10 mouse cellular contexts compared by ENCODE assay signal in genomic region chr7:78883016-78883725, GRCm38 (mm10). TPM values are rescaled to one million over a fixed set of nuclear protein-coding genes. Genes with fewer than 3 reads are reported as not detected.
DNase-seq lines count a peak whose midpoint lies in the region; ATAC-seq lines count a peak whose summit lies in the region.
"Had no signal": no experiment of that assay in that cellular context is flagged by ENCODE, and none has a peak within 500 bp of the region (broad histone marks: within the 10 kb centered on the region; RNA-seq: fewer than 3 reads in every experiment).

No protein-coding gene starts in this region.

- peaks cover 43% of the 10 kb centered on the region for H3K27me3 ChIP-seq in kidney, embryonic 14.5 days (ENCODE audit: control insufficient read depth, insufficient read depth, low read length)
- H3K27me3 ChIP-seq in embryonic facial prominence, embryonic 11.5 days (ENCODE audit: control insufficient read depth, insufficient read depth, low read length): peaks cover 17% of the 10 kb centered on the region
- H3K27me3 ChIP-seq in intestine, embryonic 14.5 days (replicated peaks; ENCODE audit: control insufficient read depth, insufficient read depth, low read length): peaks cover 57% of the 10 kb centered on the region
- peaks cover 4% of the 10 kb centered on the region; the same call in 1 of the 2 replicates for H3K27me3 ChIP-seq in neural tube, embryonic 13.5 days

- DNase-seq in kidney, postnatal 14 days: no peak
- DNase-seq in embryonic facial prominence, embryonic 11.5 days (ENCODE audit: low spot score): peak; percentile 46
- no peak for DNase-seq in intestine, embryonic 14.5 days (ENCODE audit: low spot score)
- DNase-seq in cerebellum, postnatal 36 days: no peak
- DNase-seq in spleen, postnatal 36 days (ENCODE audit: low spot score in 2 of 2): no peak
- DNase-seq in gastrocnemius, postnatal 14 days: no peak
- DNase-seq: cerebellum, adult 18-20 months; kidney, adult 8-10 months had no signal

- H3K27ac ChIP-seq in kidney, embryonic 14.5 days (ENCODE audit: low read depth, low read length): no peak overlapping the region
- H3K27ac ChIP-seq in embryonic facial prominence, embryonic 11.5 days (replicated peaks; ENCODE audit: low read depth, low read length): no peak overlapping the region
- H3K27ac ChIP-seq in intestine, embryonic 14.5 days (ENCODE audit: low read depth): no peak overlapping the region
- peak overlapping the region; percentile 89 for H3K27ac ChIP-seq in neural tube, embryonic 13.5 days (replicated peaks)

- intact Hi-C loops in gastrocnemius, postnatal 14 days (cut with DNase I; ENCODE audit: low total_unique reads): no loop called here

- 1% methylated on average over 30 of the region's 34 CpGs for WGBS in kidney, embryonic 14.5 days
- 1% methylated on average over 34 of the region's 34 CpGs for WGBS in embryonic facial prominence, embryonic 11.5 days
- WGBS in intestine, embryonic 14.5 days: 2% methylated on average over 34 of the region's 34 CpGs
- WGBS in neural tube, embryonic 13.5 days: under 1% methylated on average over 34 of the region's 34 CpGs

- peak overlapping the region; percentile 36; the same call in 1 of the 2 replicates for H3K4me2 ChIP-seq in kidney, embryonic 14.5 days (replicated peaks; ENCODE audit: low read depth, low read length)
- peak overlapping the region; percentile 55 for H3K4me2 ChIP-seq in embryonic facial prominence, embryonic 11.5 days (ENCODE audit: low read depth, low read length)
- H3K4me2 ChIP-seq in intestine, embryonic 14.5 days (ENCODE audit: low read length): peak overlapping the region; percentile 40
- peak overlapping the region; percentile 61 for H3K4me2 ChIP-seq in neural tube, embryonic 13.5 days

- H3K36me3 ChIP-seq in kidney, embryonic 14.5 days (ENCODE audit: control insufficient read depth, insufficient read depth, low read length): no peaks in the 10 kb centered on the region
- no peaks in the 10 kb centered on the region for H3K36me3 ChIP-seq in embryonic facial prominence, embryonic 11.5 days (replicated peaks; ENCODE audit: control insufficient read depth, insufficient read depth, low read depth, low read length)
- H3K36me3 ChIP-seq in intestine, embryonic 14.5 days (ENCODE audit: control insufficient read depth, insufficient read depth, low read length): no peaks in the 10 kb centered on the region
- no peaks in the 10 kb centered on the region for H3K36me3 ChIP-seq in neural tube, embryonic 13.5 days

- no peaks in the 10 kb centered on the region for H3K9me3 ChIP-seq in kidney, embryonic 14.5 days (ENCODE audit: control insufficient read depth, low read length)
- H3K9me3 ChIP-seq in embryonic facial prominence, embryonic 11.5 days (replicated peaks; ENCODE audit: control insufficient read depth, low read length): no peaks in the 10 kb centered on the region
- no peaks in the 10 kb centered on the region for H3K9me3 ChIP-seq in intestine, embryonic 14.5 days (ENCODE audit: control insufficient read depth, low read length)
- H3K9me3 ChIP-seq in neural tube, embryonic 13.5 days: no peaks in the 10 kb centered on the region

- no peak for ATAC-seq in kidney, embryonic 14.5 days (ENCODE audit: low FRiP score, low TSS enrichment)
- ATAC-seq in embryonic facial prominence, embryonic 11.5 days (replicated peaks; ENCODE audit: insufficient number of reproducible peaks, low FRiP score, low TSS enrichment, low read depth): no peak
- peak; percentile 29; the same call in 1 of the 2 replicates for ATAC-seq in intestine, embryonic 14.5 days (replicated peaks; ENCODE audit: low FRiP score, low TSS enrichment, low read depth)
- 0 out of 2 replicates have a peak, but pooled peaks have one; percentile 9 for ATAC-seq in neural tube, embryonic 13.5 days (ENCODE audit: low read depth)

- H3K9ac ChIP-seq in kidney, embryonic 14.5 days (ENCODE audit: low read depth, low read length): peak overlapping the region; percentile 34; the same call in 1 of the 2 replicates
- peak overlapping the region; percentile 28 for H3K9ac ChIP-seq in embryonic facial prominence, embryonic 11.5 days (replicated peaks; ENCODE audit: low read length)
- no peak overlapping the region for H3K9ac ChIP-seq in intestine, embryonic 14.5 days (ENCODE audit: low read length)
- peak overlapping the region; percentile 86 for H3K9ac ChIP-seq in neural tube, embryonic 13.5 days

- peak overlapping the region; percentile 29 for H3K4me3 ChIP-seq in kidney, embryonic 14.5 days (ENCODE audit: low read length)
- peak overlapping the region; percentile 29 for H3K4me3 ChIP-seq in embryonic facial prominence, embryonic 11.5 days (ENCODE audit: low read depth, low read length)
- H3K4me3 ChIP-seq in intestine, embryonic 14.5 days (ENCODE audit: low read depth, low read length): peak overlapping the region; percentile 28; the same call in 1 of the 2 replicates
- H3K4me3 ChIP-seq in neural tube, embryonic 13.5 days: peak overlapping the region; percentile 56

- H3K4me1 ChIP-seq in kidney, embryonic 14.5 days (ENCODE audit: control insufficient read depth, insufficient read depth, low read length): 0 out of 2 replicates have a peak, but pooled peaks cover 13% of the 10 kb centered on the region
- H3K4me1 ChIP-seq in embryonic facial prominence, embryonic 11.5 days (ENCODE audit: control insufficient read depth, insufficient read depth, low read length): peaks cover 5% of the 10 kb centered on the region; the same call in 1 of the 2 replicates
- H3K4me1 ChIP-seq in intestine, embryonic 14.5 days (replicated peaks; ENCODE audit: control insufficient read depth, insufficient read depth, low read length): peaks cover 10% of the 10 kb centered on the region
- peaks cover 58% of the 10 kb centered on the region for H3K4me1 ChIP-seq in neural tube, embryonic 13.5 days (replicated peaks)

RNA-seq across cellular contexts. Expression of gene Aen, which starts 12.5 kb away (rescaled TPM):
- 31.7 and 36.3 TPM in 2 replicates for polyA plus RNA-seq in kidney, embryonic 14.5 days (2014; fragmentation: Nextera tagmentation; extraction: Ambion mirVana)
- 38.1 and 38.8 TPM in 2 replicates for polyA plus RNA-seq in embryonic facial prominence, embryonic 11.5 days (2014; fragmentation: Nextera tagmentation; extraction: Ambion mirVana)
- 34.2 and 37.4 TPM in 2 replicates for polyA plus RNA-seq in intestine, embryonic 14.5 days (2014; fragmentation: Nextera tagmentation; extraction: Ambion mirVana)
- 43.8 and 47.9 TPM in 2 replicates for polyA plus RNA-seq in neural tube, embryonic 13.5 days (2015; fragmentation: Nextera tagmentation; extraction: Ambion mirVana)
- total RNA-seq in gastrocnemius, postnatal 14 days (2021): 10 to 100 TPM; 23.2 to 27.5 TPM

RNA-seq across cellular contexts. Expression of gene Isg20, which starts 30.1 kb away (rescaled TPM):
- polyA plus RNA-seq in kidney, embryonic 14.5 days (2014; fragmentation: Nextera tagmentation; extraction: Ambion mirVana): 0.96 and 1.3 TPM in 2 replicates
- polyA plus RNA-seq in embryonic facial prominence, embryonic 11.5 days (2014; fragmentation: Nextera tagmentation; extraction: Ambion mirVana): 0.61 TPM in 1 of 2 replicates, not detected in the other
- 1.4 and 3.2 TPM in 2 replicates for polyA plus RNA-seq in intestine, embryonic 14.5 days (2014; fragmentation: Nextera tagmentation; extraction: Ambion mirVana)
- 0.45 TPM in 1 of 2 replicates, not detected in the other for polyA plus RNA-seq in neural tube, embryonic 13.5 days (2015; fragmentation: Nextera tagmentation; extraction: Ambion mirVana)
- total RNA-seq in gastrocnemius, postnatal 14 days (2021): 1 to 10 TPM; 1.0 to 1.2 TPM

RNA-seq across cellular contexts. Expression of gene Det1, which starts 36.1 kb away (rescaled TPM):
- 19.6 and 23.3 TPM in 2 replicates for polyA plus RNA-seq in kidney, embryonic 14.5 days (2014; fragmentation: Nextera tagmentation; extraction: Ambion mirVana)
- 24.5 and 26.8 TPM in 2 replicates for polyA plus RNA-seq in embryonic facial prominence, embryonic 11.5 days (2014; fragmentation: Nextera tagmentation; extraction: Ambion mirVana)
- polyA plus RNA-seq in intestine, embryonic 14.5 days (2014; fragmentation: Nextera tagmentation; extraction: Ambion mirVana): 16.7 and 19.1 TPM in 2 replicates
- 17.1 and 17.2 TPM in 2 replicates for polyA plus RNA-seq in neural tube, embryonic 13.5 days (2015; fragmentation: Nextera tagmentation; extraction: Ambion mirVana)
- total RNA-seq in gastrocnemius, postnatal 14 days (2021): 1 to 10 TPM; 8.5 to 9.2 TPM

Comparison
In these comparisons a context has a peak if more than half of its experiments do, and no peak if none do; other contexts are left out.
1. ATAC-seq: peak in intestine, embryonic 14.5 days (single experiment) and neural tube, embryonic 13.5 days (single experiment); none in kidney, embryonic 14.5 days (single experiment) and embryonic facial prominence, embryonic 11.5 days (single experiment).
2. Peak in every context shown above with its lines, with median percentiles within 50 percentile points of each other: H3K4me2 ChIP-seq and H3K4me3 ChIP-seq.